Mouse (Mus musculus) neural tube, embryonic 12.5 days (tissue): Measurements from ENCODE around the gene Rdh9. TPM values are rescaled to one million over a fixed set of nuclear protein-coding genes. Genes with fewer than 3 reads are reported as not detected.
"Not testable (repeated sequence)": the region's sequence is repeated elsewhere in the genome, so short reads cannot be mapped to it uniquely, and the experiment has no call there.

Experiments
- ATAC-seq: fragments of 200-750 bp; cut with Nextera tagmentation; 2 replicates; pipeline ENCODE4 v1.8.0; 2017; ENCODE audit warnings: low read depth, mild to moderate bottlenecking, moderate TSS enrichment, moderate library complexity; ENCODE audit not compliant: low FRiP score
- H3K27ac ChIP-seq: fragments of 300-500 bp; sonication (generic); 2 replicates; pipeline ENCODE4 v1.5.1; 2016
- H3K27me3 ChIP-seq: fragments of 300-500 bp; sonication (generic); replicated peaks from 2 replicates; pipeline ENCODE4 v1.6.1; 2016; ENCODE audit warnings: mild to moderate bottlenecking
- H3K36me3 ChIP-seq: fragments of 300-500 bp; sonication (generic); 2 replicates; pipeline ENCODE4 v1.6.1; 2016; ENCODE audit warnings: mild to moderate bottlenecking
- H3K4me1 ChIP-seq: fragments of 300-500 bp; sonication (generic); 2 replicates; pipeline ENCODE4 v1.6.1; 2016
- H3K4me2 ChIP-seq: fragments of 300-500 bp; sonication (generic); replicated peaks from 2 replicates; pipeline ENCODE4 v1.6.1; 2016; ENCODE audit warnings: mild to moderate bottlenecking
- H3K4me3 ChIP-seq: fragments of 300-500 bp; sonication (generic); 2 replicates; pipeline ENCODE4 v1.5.1; 2016
- H3K9ac ChIP-seq: fragments of 300-500 bp; sonication (generic); 2 replicates; pipeline ENCODE4 v1.6.1; 2016; ENCODE audit warnings: mild to moderate bottlenecking
- H3K9me3 ChIP-seq: fragments of 300-500 bp; sonication (generic); 2 replicates; pipeline ENCODE4 v1.6.1; 2016; ENCODE audit warnings: mild to moderate bottlenecking
- WGBS: fragments of 180-500 bp; shearing (Covaris S2); methylation state at CpG from one replicate; pipeline ENCODE4 v1.1.7; 2016; 5-methylcytosine and 5-hydroxymethylcytosine counted together
- polyA plus RNA-seq: library from polyadenylated mRNA; unstranded; fragments of >200 nt; fragmentation: Nextera tagmentation; extraction: Ambion mirVana; gene quantifications from 2 replicates; pipeline ENCODE4 v1.2.1, GENCODE M21; 2016

Rdh9 gene
- polyA plus RNA-seq, 1 experiment from 2014 or later: 0.09 TPM

- H3K4me3 ChIP-seq: no peak overlapping the region
- 67% methylated on average over 12 of the region's 12 CpGs for WGBS
- no peak overlapping the region for H3K9ac ChIP-seq
- no peak overlapping the region for H3K4me2 ChIP-seq
- H3K4me1 ChIP-seq: no peaks in the 10 kb centered on the region
- H3K27me3 ChIP-seq: no peaks in the 10 kb centered on the region
- no peak overlapping the region for H3K27ac ChIP-seq
- no peak for ATAC-seq
- no peaks in the 10 kb centered on the region for H3K9me3 ChIP-seq
- H3K36me3 ChIP-seq: no peaks in the 10 kb centered on the region
Observed at GRCm38 (mm10) chr10:127763914-127764680, 12.1 kb upstream of the Rdh9 start.

GRCm38 (mm10) chr10:127766564-127766963 is 9.6 kb upstream of the Rdh9 start:
- Histone ChIP-seq H3K9ac (no peak overlapping the region), H3K4me3 (no peak overlapping the region), H3K36me3 (no peaks in the 10 kb centered on the region), H3K27ac (no peak overlapping the region), H3K27me3 (no peaks in the 10 kb centered on the region), H3K9me3 (no peaks in the 10 kb centered on the region), H3K4me2 (no peak overlapping the region), H3K4me1 (no peaks in the 10 kb centered on the region)
- 95% methylated on average over 1 of the region's 1 CpGs for WGBS
- no peak for ATAC-seq

- WGBS: 92% methylated on average over 17 of the region's 17 CpGs
- H3K4me3 ChIP-seq, H3K4me1 ChIP-seq, ATAC-seq, H3K4me2 ChIP-seq, H3K36me3 ChIP-seq, H3K27ac ChIP-seq, H3K9ac ChIP-seq, H3K27me3 ChIP-seq, H3K9me3 ChIP-seq: not testable (repeated sequence)
Observed at GRCm38 (mm10) chr10:127782321-127782720, 6.1 kb downstream of the Rdh9 start.

GRCm38 (mm10) chr10:127785411-127785810 is 9.2 kb downstream of the Rdh9 start:
- not testable (repeated sequence) for H3K9ac ChIP-seq, H3K4me1 ChIP-seq, ATAC-seq, H3K4me2 ChIP-seq, H3K27me3 ChIP-seq, H3K36me3 ChIP-seq, H3K4me3 ChIP-seq, H3K9me3 ChIP-seq, H3K27ac ChIP-seq
- 88% methylated on average over 1 of the region's 1 CpGs for WGBS

- H3K4me3 ChIP-seq: no peak overlapping the region
- H3K27me3 ChIP-seq: no peaks in the 10 kb centered on the region
- no peak overlapping the region for H3K27ac ChIP-seq
- no peaks in the 10 kb centered on the region for H3K9me3 ChIP-seq
- no peak overlapping the region for H3K4me2 ChIP-seq
- no peak for ATAC-seq
- no peaks in the 10 kb centered on the region for H3K4me1 ChIP-seq
- H3K36me3 ChIP-seq: no peaks in the 10 kb centered on the region
- WGBS: 77% methylated on average over 1 of the region's 1 CpGs
- H3K9ac ChIP-seq: no peak overlapping the region
Observed at GRCm38 (mm10) chr10:127799295-127799694, 23.1 kb downstream of the Rdh9 start.

- no peak within 1 kb of the TSS for H3K9ac ChIP-seq
- H3K27ac ChIP-seq: no peak within 1 kb of the TSS
- no peaks in the 10 kb centered on the region for H3K9me3 ChIP-seq
- 89% methylated on average over 6 of the region's 6 CpGs for WGBS
- H3K36me3 ChIP-seq: no peaks in the 10 kb centered on the region
- H3K27me3 ChIP-seq: no peaks in the 10 kb centered on the region
- no peak for ATAC-seq
- H3K4me2 ChIP-seq: no peak within 1 kb of the TSS
- H3K4me1 ChIP-seq: no peaks in the 10 kb centered on the region
- no peak within 1 kb of the TSS for H3K4me3 ChIP-seq
Observed at GRCm38 (mm10) chr10:127800891-127801290, 24.7 kb downstream of the Rdh9 start, which contains the start of gene Rdh16. Gene Rdh16, plus strand, starts transcription at chr10:127801152.

- Histone ChIP-seq H3K27me3 (no peaks in the 10 kb centered on the region), H3K36me3 (no peaks in the 10 kb centered on the region)
- WGBS: 80% methylated on average over 2 of the region's 2 CpGs
Observed at GRCm38 (mm10) chr10:127801612-127802011, 25.4 kb downstream of the Rdh9 start.

GRCm38 (mm10) chr10:127802236-127802635 is 26.1 kb downstream of the Rdh9 start:
- Histone ChIP-seq H3K4me3 (no peak overlapping the region), H3K4me2 (no peak overlapping the region), H3K9me3 (no peaks in the 10 kb centered on the region), H3K4me1 (no peaks in the 10 kb centered on the region), H3K27me3 (no peaks in the 10 kb centered on the region), H3K9ac (no peak overlapping the region), H3K36me3 (no peaks in the 10 kb centered on the region), H3K27ac (no peak overlapping the region)
- WGBS: 86% methylated on average over 5 of the region's 5 CpGs
- ATAC-seq: no peak

More at GRCm38 (mm10) chr10:127801612-127802011, 25.4 kb downstream of the Rdh9 start:
- Histone ChIP-seq H3K9me3 (no peaks in the 10 kb centered on the region), H3K9ac (no peak overlapping the region), H3K4me1 (no peaks in the 10 kb centered on the region), H3K4me2 (no peak overlapping the region), H3K27ac (no peak overlapping the region), H3K4me3 (no peak overlapping the region)
- no peak for ATAC-seq

GRCm38 (mm10) chr10:127804416-127804815 is 28.2 kb downstream of the Rdh9 start:
- H3K4me1 ChIP-seq: no peaks in the 10 kb centered on the region
- no peaks in the 10 kb centered on the region for H3K27me3 ChIP-seq
- no peak overlapping the region for H3K4me2 ChIP-seq
- H3K4me3 ChIP-seq: no peak overlapping the region
- 71% methylated on average over 7 of the region's 7 CpGs for WGBS
- H3K36me3 ChIP-seq: no peaks in the 10 kb centered on the region
- H3K9me3 ChIP-seq: no peaks in the 10 kb centered on the region
- H3K27ac ChIP-seq: no peak overlapping the region
- ATAC-seq: no peak
- H3K9ac ChIP-seq: no peak overlapping the region

- Histone ChIP-seq H3K4me3 (no peak overlapping the region), H3K27ac (no peak overlapping the region), H3K36me3 (no peaks in the 10 kb centered on the region), H3K9me3 (peaks cover 2% of the 10 kb centered on the region; the same call in 1 of the 2 replicates), H3K9ac (no peak overlapping the region), H3K4me2 (no peak overlapping the region), H3K27me3 (no peaks in the 10 kb centered on the region), H3K4me1 (no peaks in the 10 kb centered on the region)
- ATAC-seq: no peak
Observed at GRCm38 (mm10) chr10:127815888-127816287, 39.7 kb downstream of the Rdh9 start.

- not testable (repeated sequence) for H3K27ac ChIP-seq, H3K4me1 ChIP-seq, H3K9me3 ChIP-seq, ATAC-seq, H3K4me3 ChIP-seq, H3K27me3 ChIP-seq, H3K4me2 ChIP-seq, H3K9ac ChIP-seq, H3K36me3 ChIP-seq
- WGBS: 81% methylated on average over 4 of the region's 4 CpGs
Observed at GRCm38 (mm10) chr10:127817268-127817910, 41.2 kb downstream of the Rdh9 start.

GRCm38 (mm10) chr10:127821806-127822205 is 45.6 kb downstream of the Rdh9 start:
- H3K27ac ChIP-seq, H3K36me3 ChIP-seq, H3K9me3 ChIP-seq, H3K4me2 ChIP-seq, H3K4me3 ChIP-seq, H3K4me1 ChIP-seq, H3K9ac ChIP-seq, H3K27me3 ChIP-seq, ATAC-seq: not testable (repeated sequence)
- WGBS: 91% methylated on average over 2 of the region's 2 CpGs

- H3K4me2 ChIP-seq: no peak overlapping the region
- no peak overlapping the region for H3K9ac ChIP-seq
- H3K27ac ChIP-seq: no peak overlapping the region
- H3K9me3 ChIP-seq: peaks cover 3% of the 10 kb centered on the region; the same call in 1 of the 2 replicates
- H3K4me1 ChIP-seq: no peaks in the 10 kb centered on the region
- H3K27me3 ChIP-seq: no peaks in the 10 kb centered on the region
- WGBS: 77% methylated on average over 6 of the region's 6 CpGs
- H3K36me3 ChIP-seq: no peaks in the 10 kb centered on the region
- H3K4me3 ChIP-seq: no peak overlapping the region
- ATAC-seq: no peak
Observed at GRCm38 (mm10) chr10:127825386-127825785, 49.2 kb downstream of the Rdh9 start.
